In the genomic region with DNA sequence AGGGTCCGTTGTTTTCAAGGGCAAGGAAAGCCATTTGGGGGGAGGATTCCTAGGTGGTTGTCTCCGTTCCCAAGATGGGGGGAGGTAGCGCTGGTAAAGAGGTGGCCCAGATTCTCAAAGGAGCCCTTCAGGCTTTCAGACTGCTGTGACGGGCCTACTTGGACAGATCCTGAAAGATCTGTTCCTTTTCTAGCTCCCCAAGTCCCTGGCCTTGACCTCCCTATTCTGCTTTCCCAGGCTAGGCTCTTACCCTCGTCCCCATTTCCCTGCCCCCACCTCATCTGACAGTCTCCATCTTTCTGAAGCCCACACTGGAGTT, we compare ENCODE assay signal across 8 mouse cellular contexts. TPM values are rescaled to one million over a fixed set of nuclear protein-coding genes. Genes with fewer than 3 reads are reported as not detected.
DNase-seq lines count a peak whose midpoint lies in the region; ATAC-seq lines count a peak whose summit lies in the region.

No protein-coding gene starts in this region.

- peak; percentile 6 to 9 for DNase-seq in lung, adult 18-20 months
- DNase-seq in lung, postnatal 25 days (ENCODE audit: low spot score): no peak
- DNase-seq in adrenal gland, postnatal 10 days: peak; percentile 56
- peak; percentile 19 for DNase-seq in embryonic facial prominence, embryonic 14.5 days (ENCODE audit: low spot score)
- peak; percentile 53 for DNase-seq in limb, embryonic 11.5 days (ENCODE audit: low spot score)

- H3K4me1 ChIP-seq in embryonic facial prominence, embryonic 14.5 days (ENCODE audit: control insufficient read depth, insufficient read depth, low read length): peaks cover 4% of the 10 kb centered on the region; the same call in 1 of the 2 replicates
- peaks cover 24% of the 10 kb centered on the region for H3K4me1 ChIP-seq in hindbrain, embryonic 13.5 days (replicated peaks)
- no peaks in the 10 kb centered on the region for H3K4me1 ChIP-seq in limb, embryonic 11.5 days (ENCODE audit: control insufficient read depth, insufficient read depth, low read length)
- peaks cover 18% of the 10 kb centered on the region for H3K4me1 ChIP-seq in midbrain, embryonic 16.5 days (ENCODE audit: control insufficient read depth, insufficient read depth, low read length)

- H3K4me3 ChIP-seq in embryonic facial prominence, embryonic 14.5 days (ENCODE audit: low read depth, low read length): peak overlapping the region; percentile 92
- H3K4me3 ChIP-seq in hindbrain, embryonic 13.5 days: peak overlapping the region; percentile 94
- peak overlapping the region; percentile 93 for H3K4me3 ChIP-seq in limb, embryonic 11.5 days (ENCODE audit: low read depth, low read length)
- H3K4me3 ChIP-seq in midbrain, embryonic 16.5 days (ENCODE audit: low read depth, low read length): peak overlapping the region; percentile 92

- H3K27ac ChIP-seq in embryonic facial prominence, embryonic 14.5 days (replicated peaks; ENCODE audit: low read depth, low read length): peak overlapping the region; percentile 97
- peak overlapping the region; percentile 96 for H3K27ac ChIP-seq in hindbrain, embryonic 13.5 days
- peak overlapping the region; percentile 98 for H3K27ac ChIP-seq in limb, embryonic 11.5 days (replicated peaks; ENCODE audit: low read depth, low read length)
- peak overlapping the region; percentile 92 for H3K27ac ChIP-seq in midbrain, embryonic 16.5 days (ENCODE audit: low read length)

- H3K36me3 ChIP-seq in embryonic facial prominence, embryonic 14.5 days (ENCODE audit: control insufficient read depth, insufficient read depth, low read length): 0 out of 2 replicates have a peak, but pooled peaks cover 7% of the 10 kb centered on the region
- no peaks in the 10 kb centered on the region; the same call in 1 of the 2 replicates for H3K36me3 ChIP-seq in hindbrain, embryonic 13.5 days
- peaks cover 3% of the 10 kb centered on the region; the same call in 1 of the 2 replicates for H3K36me3 ChIP-seq in limb, embryonic 11.5 days (ENCODE audit: control insufficient read depth, insufficient read depth, low read length)
- H3K36me3 ChIP-seq in midbrain, embryonic 16.5 days (ENCODE audit: control insufficient read depth, insufficient read depth, low read length): no peaks in the 10 kb centered on the region

- H3K27me3 ChIP-seq in embryonic facial prominence, embryonic 14.5 days (replicated peaks; ENCODE audit: control insufficient read depth, insufficient read depth, low read length): no peaks in the 10 kb centered on the region
- H3K27me3 ChIP-seq in hindbrain, embryonic 13.5 days: no peaks in the 10 kb centered on the region
- H3K27me3 ChIP-seq in limb, embryonic 11.5 days (ENCODE audit: control insufficient read depth, insufficient read depth, low read length): no peaks in the 10 kb centered on the region
- no peaks in the 10 kb centered on the region for H3K27me3 ChIP-seq in midbrain, embryonic 16.5 days (ENCODE audit: control insufficient read depth, insufficient read depth, low read depth, low read length)

- H3K9ac ChIP-seq in embryonic facial prominence, embryonic 14.5 days (ENCODE audit: low read depth, low read length): peak overlapping the region; percentile 95
- H3K9ac ChIP-seq in hindbrain, embryonic 13.5 days: peak overlapping the region; percentile 97
- H3K9ac ChIP-seq in limb, embryonic 11.5 days (ENCODE audit: low read length): peak overlapping the region; percentile 98
- H3K9ac ChIP-seq in midbrain, embryonic 16.5 days (ENCODE audit: low read depth, low read length): peak overlapping the region; percentile 99

- H3K9me3 ChIP-seq in embryonic facial prominence, embryonic 14.5 days (ENCODE audit: control insufficient read depth, low read length): no peaks in the 10 kb centered on the region
- no peaks in the 10 kb centered on the region for H3K9me3 ChIP-seq in hindbrain, embryonic 13.5 days
- H3K9me3 ChIP-seq in limb, embryonic 11.5 days (ENCODE audit: control insufficient read depth, low read length): no peaks in the 10 kb centered on the region
- no peaks in the 10 kb centered on the region for H3K9me3 ChIP-seq in midbrain, embryonic 16.5 days (replicated peaks; ENCODE audit: control insufficient read depth, low read length, poor library complexity, severe bottlenecking)

- peak overlapping the region; percentile 77 for H3K4me2 ChIP-seq in embryonic facial prominence, embryonic 14.5 days (ENCODE audit: low read depth, low read length)
- peak overlapping the region; percentile 76 for H3K4me2 ChIP-seq in hindbrain, embryonic 13.5 days
- peak overlapping the region; percentile 61 for H3K4me2 ChIP-seq in limb, embryonic 11.5 days (ENCODE audit: low read depth, severe bottlenecking)
- peak overlapping the region; percentile 59 for H3K4me2 ChIP-seq in midbrain, embryonic 16.5 days (ENCODE audit: low read length)

- no peak for ATAC-seq in embryonic facial prominence, embryonic 14.5 days (ENCODE audit: low read depth)
- ATAC-seq in hindbrain, embryonic 13.5 days (ENCODE audit: low FRiP score): no peak
- ATAC-seq in limb, embryonic 11.5 days (ENCODE audit: insufficient number of reproducible peaks, low FRiP score, low TSS enrichment, low read depth): 0 out of 2 replicates have a peak, but pooled peaks have one; percentile 33
- ATAC-seq in midbrain, embryonic 16.5 days: peak; percentile 36; the same call in 1 of the 2 replicates
- ATAC-seq in erythroid progenitor cell, adult 5-6 weeks (replicated peaks; ENCODE audit: low FRiP score, poor library complexity, severe bottlenecking): no peak

- WGBS in embryonic facial prominence, embryonic 14.5 days: 1% methylated on average over 5 of the region's 5 CpGs
- 0% methylated on average over 5 of the region's 5 CpGs for WGBS in hindbrain, embryonic 13.5 days
- WGBS in limb, embryonic 11.5 days: 0% methylated on average over 5 of the region's 5 CpGs
- WGBS in midbrain, embryonic 16.5 days: 0% methylated on average over 5 of the region's 5 CpGs

RNA-seq across cellular contexts. Expression of gene Ptpn9, which starts 1.3 kb away (rescaled TPM):
- 10 to 100 TPM; 39.3 to 41.1 TPM for total RNA-seq in adrenal gland, postnatal 10 days (2021)
- 32.9 and 33.7 TPM in 2 replicates for polyA plus RNA-seq in embryonic facial prominence, embryonic 14.5 days (2014; fragmentation: Nextera tagmentation; extraction: Ambion mirVana)
- 22.7 and 23.1 TPM in 2 replicates for polyA plus RNA-seq in hindbrain, embryonic 13.5 days (2015; fragmentation: Nextera tagmentation; extraction: Ambion mirVana)
- polyA plus RNA-seq in limb, embryonic 11.5 days (2014; fragmentation: Nextera tagmentation; extraction: Ambion mirVana): 40.5 and 44.0 TPM in 2 replicates
- 24.4 and 25.8 TPM in 2 replicates for polyA plus RNA-seq in midbrain, embryonic 16.5 days (2015; fragmentation: Nextera tagmentation; extraction: Ambion mirVana)
- 1.4 and 3.8 TPM in 2 replicates for total RNA-seq in erythroid progenitor cell, adult 5-6 weeks (2015; ENCODE audit: low replicate concordance)
- 0.45 and 1.5 TPM in 2 replicates for total RNA-seq in erythroid progenitor cell, adult 5-6 weeks (2017; ENCODE audit: low replicate concordance)

RNA-seq across cellular contexts. Expression of gene Snupn, which starts 45.3 kb away (rescaled TPM):
- total RNA-seq in adrenal gland, postnatal 10 days (2021): 10 to 100 TPM in 1 of 2 experiments, 1 to 10 TPM in 1; 9.7 to 11.4 TPM
- 22.2 and 23.6 TPM in 2 replicates for polyA plus RNA-seq in embryonic facial prominence, embryonic 14.5 days (2014; fragmentation: Nextera tagmentation; extraction: Ambion mirVana)
- polyA plus RNA-seq in hindbrain, embryonic 13.5 days (2015; fragmentation: Nextera tagmentation; extraction: Ambion mirVana): 28.5 and 31.5 TPM in 2 replicates
- 26.0 and 30.2 TPM in 2 replicates for polyA plus RNA-seq in limb, embryonic 11.5 days (2014; fragmentation: Nextera tagmentation; extraction: Ambion mirVana)
- polyA plus RNA-seq in midbrain, embryonic 16.5 days (2015; fragmentation: Nextera tagmentation; extraction: Ambion mirVana): 27.2 and 32.0 TPM in 2 replicates
- total RNA-seq in erythroid progenitor cell, adult 5-6 weeks (2015; ENCODE audit: low replicate concordance): 1.8 and 8.8 TPM in 2 replicates
- total RNA-seq in erythroid progenitor cell, adult 5-6 weeks (2017; ENCODE audit: low replicate concordance): 2.8 TPM in 1 of 2 replicates, not detected in the other

RNA-seq across cellular contexts. Expression of gene Imp3, which starts 58.7 kb away (rescaled TPM):
- total RNA-seq in adrenal gland, postnatal 10 days (2021): 10 to 100 TPM; 84.4 to 87.6 TPM
- 78.0 and 81.0 TPM in 2 replicates for polyA plus RNA-seq in embryonic facial prominence, embryonic 14.5 days (2014; fragmentation: Nextera tagmentation; extraction: Ambion mirVana)
- 74.5 and 74.8 TPM in 2 replicates for polyA plus RNA-seq in hindbrain, embryonic 13.5 days (2015; fragmentation: Nextera tagmentation; extraction: Ambion mirVana)
- polyA plus RNA-seq in limb, embryonic 11.5 days (2014; fragmentation: Nextera tagmentation; extraction: Ambion mirVana): 70.9 and 73.6 TPM in 2 replicates
- polyA plus RNA-seq in midbrain, embryonic 16.5 days (2015; fragmentation: Nextera tagmentation; extraction: Ambion mirVana): 66.9 and 72.9 TPM in 2 replicates
- total RNA-seq in erythroid progenitor cell, adult 5-6 weeks (2015; ENCODE audit: low replicate concordance): 38.2 and 46.5 TPM in 2 replicates
- total RNA-seq in erythroid progenitor cell, adult 5-6 weeks (2017; ENCODE audit: low replicate concordance): 22.8 and 23.5 TPM in 2 replicates

Comparison
In these comparisons a context has a peak if more than half of its experiments do, and no peak if none do; other contexts are left out.
1. ATAC-seq: peak in limb, embryonic 11.5 days (single experiment) and midbrain, embryonic 16.5 days (single experiment); none in embryonic facial prominence, embryonic 14.5 days (single experiment), hindbrain, embryonic 13.5 days (single experiment) and erythroid progenitor cell, adult 5-6 weeks (single experiment).
2. Peak in every context shown above with its lines, with median percentiles within 50 percentile points of each other: H3K27ac ChIP-seq, H3K4me2 ChIP-seq, H3K4me3 ChIP-seq and H3K9ac ChIP-seq.